ENCODE assay signal across 29 mouse cellular contexts in the genomic region with DNA sequence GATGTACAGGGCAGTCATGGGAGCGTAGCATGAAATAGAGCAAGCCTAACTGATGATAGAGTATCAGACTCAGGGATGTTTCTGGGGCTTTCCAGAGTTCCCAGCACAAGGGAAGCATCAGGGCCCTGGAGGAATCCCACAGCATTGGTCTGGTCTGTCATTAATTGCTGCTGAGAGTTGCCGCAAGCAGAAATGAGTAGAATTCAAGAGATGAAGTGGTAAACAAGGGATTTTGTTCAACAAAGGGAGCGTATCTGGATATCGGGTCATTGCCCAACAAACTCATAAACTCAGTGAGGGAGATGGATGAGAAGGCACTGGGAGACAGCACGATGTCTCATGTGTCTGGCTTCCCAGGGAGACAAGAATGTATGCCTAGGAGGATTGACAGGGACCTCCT.
"Had no signal": no experiment of that assay in that cellular context is flagged by ENCODE, and none has a peak within 500 bp of the region (broad histone marks: within the 10 kb centered on the region; RNA-seq: fewer than 3 reads in every experiment).

No protein-coding gene starts in this region.

- ATAC-seq: hindbrain, embryonic 16.5 days; hindbrain, postnatal 0 days; inflammation-experienced regulatory T-cells, adult 6 months; intestine, embryonic 15.5 days; intestine, embryonic 16.5 days; intestine, postnatal 0 days had no signal

- H3K4me1 ChIP-seq: heart, embryonic 13.5 days; heart, embryonic 15.5 days; hindbrain, embryonic 13.5 days; hindbrain, embryonic 15.5 days; intestine, embryonic 15.5 days had no signal

- H3K27ac ChIP-seq: heart, embryonic 13.5 days; heart, embryonic 15.5 days; hindbrain, embryonic 10.5 days; hindbrain, embryonic 12.5 days; hindbrain, embryonic 13.5 days; hindbrain, embryonic 14.5 days; hindbrain, embryonic 15.5 days; hindbrain, postnatal 0 days; intestine, embryonic 15.5 days; kidney, embryonic 15.5 days; layer of hippocampus, adult 2 months; left cerebral cortex, adult 2 months had no signal

- H3K4me2 ChIP-seq: heart, embryonic 11.5 days; heart, embryonic 12.5 days; heart, embryonic 13.5 days; heart, embryonic 15.5 days; hindbrain, embryonic 12.5 days; hindbrain, embryonic 13.5 days; hindbrain, embryonic 14.5 days; hindbrain, embryonic 15.5 days; intestine, embryonic 15.5 days; kidney, embryonic 15.5 days had no signal

- H3K27me3 ChIP-seq: heart, embryonic 12.5 days; heart, embryonic 13.5 days; heart, embryonic 15.5 days; hindbrain, embryonic 12.5 days; hindbrain, embryonic 13.5 days; hindbrain, embryonic 15.5 days; intestine, embryonic 15.5 days; kidney, embryonic 15.5 days had no signal

- H3K9me3 ChIP-seq: heart, embryonic 15.5 days; hindbrain, embryonic 12.5 days; hindbrain, embryonic 13.5 days; hindbrain, embryonic 15.5 days; intestine, embryonic 15.5 days; kidney, embryonic 15.5 days had no signal

- H3K9ac ChIP-seq: heart, embryonic 12.5 days; heart, embryonic 13.5 days; heart, embryonic 15.5 days; hindbrain, embryonic 12.5 days; hindbrain, embryonic 13.5 days; hindbrain, embryonic 14.5 days; hindbrain, embryonic 15.5 days; intestine, embryonic 15.5 days; kidney, embryonic 15.5 days had no signal

- H3K36me3 ChIP-seq: heart, embryonic 12.5 days; heart, embryonic 13.5 days; heart, embryonic 15.5 days; hindbrain, embryonic 10.5 days; hindbrain, embryonic 12.5 days; hindbrain, embryonic 13.5 days; hindbrain, embryonic 15.5 days; intestine, embryonic 15.5 days; kidney, embryonic 15.5 days had no signal

- H3K4me3 ChIP-seq: heart, embryonic 12.5 days; heart, embryonic 13.5 days; heart, embryonic 15.5 days; hindbrain, embryonic 10.5 days; hindbrain, embryonic 12.5 days; hindbrain, embryonic 13.5 days; hindbrain, embryonic 15.5 days; intestine, embryonic 15.5 days; kidney, embryonic 15.5 days; layer of hippocampus, adult 2 months; left cerebral cortex, adult 2 months had no signal

- DNase-seq: heart, postnatal 10 days; heart, postnatal 14 days; heart, postnatal 36 days; heart, postnatal 4 days; kidney, adult 11 months; kidney, adult 18-20 months; kidney, adult 8-10 months; kidney, postnatal 10 days; kidney, postnatal 14 days; layer of hippocampus, adult 9-11 months; layer of hippocampus, postnatal 36 days had no signal
